In genomic region chr1:181228591-181228990, GRCm38 (mm10) we compare ENCODE assay signal across 11 mouse cellular contexts.
"Had no signal": no experiment of that assay in that cellular context is flagged by ENCODE, and none has a peak within 500 bp of the region (broad histone marks: within the 10 kb centered on the region; RNA-seq: fewer than 3 reads in every experiment).

No protein-coding gene starts in this region.

- H3K4me3 ChIP-seq: intestine, embryonic 15.5 days; limb, embryonic 10.5 days; liver, embryonic 15.5 days; lung, embryonic 15.5 days; midbrain, embryonic 12.5 days; neural tube, embryonic 15.5 days; stomach, embryonic 15.5 days had no signal

- H3K9ac ChIP-seq: intestine, embryonic 15.5 days; liver, embryonic 15.5 days; lung, embryonic 15.5 days; midbrain, embryonic 12.5 days; neural tube, embryonic 15.5 days; stomach, embryonic 15.5 days had no signal

- H3K27me3 ChIP-seq: intestine, embryonic 15.5 days; liver, embryonic 15.5 days; lung, embryonic 15.5 days; midbrain, embryonic 12.5 days; neural tube, embryonic 15.5 days; stomach, embryonic 15.5 days had no signal

- H3K4me2 ChIP-seq: intestine, embryonic 15.5 days; liver, embryonic 15.5 days; lung, embryonic 15.5 days; midbrain, embryonic 12.5 days; neural tube, embryonic 15.5 days; stomach, embryonic 15.5 days had no signal

- ATAC-seq: intestine, embryonic 15.5 days had no signal

- DNase-seq: kidney, adult 18-20 months; lung, postnatal 14 days; right cerebral cortex, postnatal 4 days; spleen, adult 18-20 months had no signal

- H3K27ac ChIP-seq: intestine, embryonic 15.5 days; limb, embryonic 10.5 days; lung, embryonic 15.5 days; midbrain, embryonic 12.5 days; neural tube, embryonic 15.5 days; stomach, embryonic 15.5 days had no signal

- H3K36me3 ChIP-seq: intestine, embryonic 15.5 days; limb, embryonic 10.5 days; liver, embryonic 15.5 days; lung, embryonic 15.5 days; midbrain, embryonic 12.5 days; neural tube, embryonic 15.5 days; stomach, embryonic 15.5 days had no signal

- H3K9me3 ChIP-seq: intestine, embryonic 15.5 days; limb, embryonic 10.5 days; liver, embryonic 15.5 days; lung, embryonic 15.5 days; midbrain, embryonic 12.5 days; neural tube, embryonic 15.5 days; stomach, embryonic 15.5 days had no signal
